Mouse (Mus musculus): ENCODE results near the gene Avl9.
A peak's percentile ranks its signal among the peaks of the same experiment; 100 is the strongest.

Avl9 gene

DNA sequence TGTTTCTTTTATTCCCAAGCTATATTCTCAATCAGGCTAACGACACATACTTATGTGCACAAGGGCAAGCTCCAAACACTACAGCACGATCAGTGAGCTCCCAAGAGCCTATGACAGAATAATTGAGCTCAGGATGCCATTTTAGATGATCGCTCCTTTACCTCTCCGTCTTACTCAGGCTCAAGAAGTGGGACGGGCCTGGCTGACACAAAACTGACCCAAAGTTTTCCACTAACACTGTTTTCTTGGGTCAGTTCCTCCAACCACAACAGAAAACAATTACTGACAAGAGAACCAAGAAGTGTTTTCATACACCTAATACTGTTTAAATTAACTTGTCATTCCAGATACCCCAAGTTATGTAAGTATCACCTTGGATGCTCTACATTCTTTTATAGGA lies 80.1 kb downstream of the Avl9 start:
- no peak for DNase-seq (ENCODE audit: low read depth)

DNA sequence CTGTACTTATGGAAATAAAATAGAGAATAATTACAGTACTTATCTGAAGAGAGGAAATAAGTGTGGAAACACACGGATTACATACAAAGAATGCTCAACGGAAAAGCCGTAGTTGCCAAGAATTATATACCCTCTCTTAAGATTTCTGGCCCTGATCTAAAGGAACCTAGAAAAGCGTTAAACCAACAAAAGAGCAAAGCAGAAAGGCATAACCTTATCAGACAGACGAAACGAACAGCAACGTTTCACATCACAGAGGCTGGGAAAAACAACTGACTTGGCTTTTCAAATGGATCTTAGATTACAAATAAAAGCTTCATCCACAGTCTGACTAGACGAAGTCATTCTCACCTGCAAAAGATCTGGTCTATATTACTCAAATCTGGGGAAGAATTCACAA lies 81.5 kb downstream of the Avl9 start:
- no peak for DNase-seq (ENCODE audit: low read depth)

DNA sequence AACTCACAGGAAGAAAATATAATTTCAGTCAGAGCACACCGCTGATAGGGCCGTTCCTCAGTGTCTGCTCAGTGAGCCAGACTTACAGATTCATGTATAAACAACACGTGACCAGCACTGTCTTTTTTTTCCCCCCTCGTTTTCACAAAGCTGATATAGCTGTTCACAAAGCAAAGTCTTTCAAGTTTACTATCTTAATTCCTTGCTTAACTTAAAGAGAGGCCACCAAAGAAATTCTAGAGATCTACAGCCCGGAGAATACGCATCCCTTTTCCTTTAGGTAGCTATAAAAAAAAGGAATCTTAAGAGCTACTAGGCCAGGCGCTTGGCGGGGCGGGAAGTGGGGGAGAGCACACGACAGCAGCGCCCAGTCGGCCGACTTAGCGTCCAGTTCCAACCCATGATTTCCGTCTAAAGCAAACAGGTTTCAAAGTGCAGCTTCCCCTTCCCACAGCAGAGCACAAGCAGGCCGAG lies 82.0 kb downstream of the Avl9 start:
- peak; percentile 69 for DNase-seq (ENCODE audit: low read depth)

DNA sequence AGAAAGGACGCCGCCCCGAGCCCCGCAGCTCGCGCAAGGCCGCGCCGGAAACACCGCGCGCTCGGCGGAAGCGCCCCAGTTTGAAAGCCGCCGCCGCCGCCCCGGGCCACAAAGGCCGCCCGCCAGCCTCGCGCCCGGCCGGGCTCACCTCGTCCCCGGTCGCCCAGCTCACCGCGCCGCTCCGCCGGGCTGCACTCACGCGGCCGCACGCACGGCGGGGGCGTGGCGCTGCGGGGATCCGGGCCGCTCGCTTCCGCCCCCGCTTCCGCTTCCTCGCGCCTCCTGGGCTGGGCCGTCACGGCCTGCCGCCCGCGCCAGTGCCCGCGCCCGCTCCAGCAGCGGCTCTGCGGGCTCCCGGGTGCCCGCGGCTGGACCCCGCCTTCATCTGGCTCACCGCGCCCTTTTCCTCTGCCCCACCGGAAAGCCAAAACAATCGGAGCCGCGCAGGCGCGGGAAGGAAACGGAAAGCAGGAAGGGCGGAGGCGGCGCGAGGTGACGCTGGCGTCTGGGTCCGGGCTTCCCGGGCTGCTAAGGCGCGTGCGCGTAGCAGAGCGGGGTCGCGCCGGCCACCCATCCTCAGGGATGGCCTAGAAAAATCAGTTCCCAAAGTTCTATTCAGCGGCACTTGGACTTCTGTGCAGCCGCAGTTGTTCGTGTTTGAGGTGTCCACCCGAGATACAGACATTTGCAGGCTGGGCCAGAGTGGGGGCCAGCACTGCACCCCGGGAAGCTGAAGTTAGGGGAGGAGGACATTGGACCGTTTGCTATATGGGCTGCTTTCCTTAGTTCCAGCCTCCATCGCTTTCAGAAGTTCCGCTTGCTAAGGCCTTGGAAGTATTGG lies 82.8 kb downstream of the Avl9 start, which contains the start of gene Kbtbd2:
Gene Kbtbd2, minus strand, starts transcription at position 503 of the 841 bp plus-strand sequence.
- peak; percentile 93 for DNase-seq (ENCODE audit: low read depth)

DNA sequence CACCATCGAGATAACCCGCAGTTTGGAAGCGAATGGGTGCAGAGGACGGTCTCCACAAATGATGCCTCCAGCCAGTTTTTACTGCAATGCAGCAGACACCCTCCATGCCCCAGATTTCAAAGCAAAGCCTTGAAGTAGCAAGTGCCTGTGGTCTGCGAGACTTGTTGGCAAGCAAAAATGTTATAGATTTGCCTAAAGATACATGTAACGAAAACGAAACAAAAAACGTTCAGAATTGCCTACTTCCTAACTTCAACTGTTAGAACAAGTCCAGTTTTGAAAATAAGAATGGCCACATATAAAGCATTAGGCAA lies 83.4 kb downstream of the Avl9 start:
- DNase-seq (ENCODE audit: low read depth) = peak; percentile 75

DNA sequence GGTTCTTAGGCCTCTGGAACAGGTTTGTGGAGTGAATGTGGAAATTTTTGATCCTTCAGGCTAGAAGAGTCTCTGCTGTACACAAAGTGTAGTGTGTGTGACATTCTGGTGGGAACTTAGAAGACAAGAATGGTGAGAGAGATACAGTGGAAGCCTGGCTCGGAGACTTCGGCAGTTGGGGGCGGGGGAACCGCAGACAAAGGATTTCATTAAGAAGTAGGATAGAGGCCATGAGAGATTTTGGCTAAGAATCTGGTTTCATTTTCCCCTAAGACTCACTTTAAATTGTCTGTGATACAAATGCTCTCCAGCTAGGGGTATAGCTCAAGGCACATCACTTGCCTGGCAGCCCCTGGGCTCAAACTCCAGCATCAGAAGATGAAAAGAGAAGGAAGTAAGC lies 90.3 kb downstream of the Avl9 start:
- no peak for DNase-seq (ENCODE audit: low read depth)

DNA sequence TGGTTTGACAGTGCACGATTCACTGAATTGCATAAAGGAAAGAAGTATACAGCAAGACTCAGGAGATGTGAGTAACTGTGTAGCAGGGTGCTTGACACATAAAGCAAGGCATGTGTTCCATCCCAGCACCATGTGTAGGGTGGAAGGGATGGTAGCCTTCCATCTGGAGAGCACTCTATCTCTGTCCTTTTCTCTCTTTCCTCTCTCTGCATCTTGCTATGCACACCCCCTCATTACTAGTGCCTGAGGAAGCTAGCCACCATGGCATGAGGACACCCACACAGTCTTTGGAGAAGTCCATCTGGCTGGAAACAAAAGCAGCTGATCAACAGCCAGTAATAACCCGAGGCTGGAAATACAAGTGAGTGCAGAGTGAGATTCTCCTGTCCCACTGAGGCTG lies 91.5 kb downstream of the Avl9 start:
- no peak for DNase-seq (ENCODE audit: low read depth)

DNA sequence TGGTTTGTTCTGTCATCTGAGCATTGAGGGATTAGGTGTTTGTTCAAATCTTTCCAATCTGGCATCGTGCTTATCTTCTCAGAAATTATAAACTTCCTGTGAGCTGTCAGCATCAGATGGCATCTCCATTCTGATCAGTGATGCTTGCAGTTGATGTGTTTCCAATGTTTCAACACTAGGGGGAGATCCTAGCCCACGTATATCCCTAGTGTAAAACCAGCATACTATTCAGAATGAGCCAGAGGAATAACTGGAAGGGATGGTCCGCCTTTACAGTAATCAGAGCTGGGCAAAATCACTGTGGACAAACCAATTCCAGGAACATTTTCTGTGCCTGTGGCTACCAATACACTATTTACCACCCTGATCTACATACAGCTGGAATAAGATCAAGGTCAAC lies 94.0 kb downstream of the Avl9 start:
- DNase-seq (ENCODE audit: low read depth) = peak; percentile 84

Data from naive thymus-derived CD4-positive, alpha-beta T cell, adult 2 months (primary cell).